Mouse (Mus musculus) spleen, adult 2 months (tissue): ENCODE results near the gene Vill. TPM values are rescaled to one million over a fixed set of nuclear protein-coding genes. Genes with fewer than 3 reads are reported as not detected.
A peak's percentile ranks its signal among the peaks of the same experiment; 100 is the strongest.

Experiments used
- DNase-seq, 2 experiments: peaks; one replicate each; pipeline versions ENCODE4 v3.0.0 to v3.0.0-alpha.2; 2012 to 2021; ENCODE audit warnings: low spot score in 2 of 2, low read depth in 1 of 2
- H3K27ac ChIP-seq: fragments of 200-500 bp; 2 replicates; pipeline ENCODE4 v1.5.1; 2012; ENCODE audit warnings: low read length, inconsistent platforms; ENCODE audit not compliant: insufficient read depth
- H3K27me3 ChIP-seq: fragments of 200-500 bp; 2 replicates; pipeline ENCODE4 v1.6.1; 2012; ENCODE audit warnings: mild to moderate bottlenecking, moderate library complexity, low read length, inconsistent platforms; ENCODE audit not compliant: control insufficient read depth, insufficient read depth
- H3K36me3 ChIP-seq: fragments of 200-500 bp; 2 replicates; pipeline ENCODE4 v1.6.1; 2012; ENCODE audit warnings: mild to moderate bottlenecking, low read length, inconsistent platforms; ENCODE audit not compliant: control insufficient read depth, insufficient read depth
- H3K4me1 ChIP-seq: fragments of 200-500 bp; 2 replicates; pipeline ENCODE4 v1.6.1; 2011; ENCODE audit warnings: inconsistent platforms; ENCODE audit not compliant: control insufficient read depth, insufficient read depth, insufficient read length
- H3K4me3 ChIP-seq: fragments of 200-500 bp; 2 replicates; pipeline ENCODE4 v1.5.1; 2011; ENCODE audit warnings: mild to moderate bottlenecking, inconsistent platforms; ENCODE audit not compliant: insufficient read depth, insufficient read length; ENCODE audit errors: extremely low read depth
- CTCF ChIP-seq: fragments of 200-500 bp; IDR thresholded peaks from 2 replicates; pipeline ENCODE4 v1.5.1; 2011; ENCODE audit warnings: mild to moderate bottlenecking, inconsistent platforms; ENCODE audit not compliant: insufficient read depth, insufficient read length, insufficient replicate concordance; ENCODE audit errors: extremely low read depth
- POLR2A ChIP-seq: fragments of 200-500 bp; IDR thresholded peaks from 2 replicates; pipeline ENCODE4 v1.6.1; 2011; ENCODE audit warnings: low read depth, low read length, inconsistent platforms
- WGBS: fragments of 180-500 bp; shearing (Covaris S2); methylation state at CpG from one replicate; pipeline ENCODE4 v1.1.7; 2018; 5-methylcytosine and 5-hydroxymethylcytosine counted together
- polyA plus RNA-seq: library from polyadenylated mRNA; depleted of rRNA; stranded (reverse); fragments of >200 nt; gene quantifications from 2 replicates; pipeline ENCODE4 v1.2.3, GENCODE M21; 2012

Vill gene
- polyA plus RNA-seq, 1 experiment: 7.2 TPM

- Histone ChIP-seq H3K4me1 (no peaks in the 10 kb centered on the region), H3K27ac (0 out of 2 replicates have a peak overlapping the region, but pooled peaks have one; percentile 12), H3K36me3 (no peaks in the 10 kb centered on the region), H3K4me3 (peak overlapping the region; percentile 41; the same call in 1 of the 2 replicates), H3K27me3 (peaks cover 2% of the 10 kb centered on the region; the same call in 1 of the 2 replicates)
- peak in 1 of 2 experiments; percentile 64 for DNase-seq
- TF ChIP-seq POLR2A (no peak), CTCF (no peak)
- WGBS: 2% methylated on average over 24 of the region's 24 CpGs
Observed at GRCm38 (mm10) chr9:119088148-119088801, 35.7 kb downstream of the Vill start.

- WGBS: 88% methylated on average over 7 of the region's 7 CpGs
- H3K27me3 ChIP-seq: peaks cover 2% of the 10 kb centered on the region; the same call in 1 of the 2 replicates
Observed at GRCm38 (mm10) chr9:119089437-119089836, 36.9 kb downstream of the Vill start.

GRCm38 (mm10) chr9:119090462-119090861 is 37.9 kb downstream of the Vill start:
- peaks cover 2% of the 10 kb centered on the region; the same call in 1 of the 2 replicates for H3K27me3 ChIP-seq
- H3K27ac ChIP-seq: no peak overlapping the region
- no peak overlapping the region for H3K4me3 ChIP-seq
- no peak for TF ChIP-seq CTCF
- TF ChIP-seq POLR2A: no peak
- H3K4me1 ChIP-seq: peaks cover 2% of the 10 kb centered on the region; the same call in 1 of the 2 replicates
- no peaks in the 10 kb centered on the region for H3K36me3 ChIP-seq
- WGBS: 95% methylated on average over 5 of the region's 5 CpGs
- DNase-seq: no peak

More at GRCm38 (mm10) chr9:119089437-119089836, 36.9 kb downstream of the Vill start:
- Histone ChIP-seq H3K36me3 (no peaks in the 10 kb centered on the region), H3K4me1 (peaks cover 2% of the 10 kb centered on the region; the same call in 1 of the 2 replicates), H3K27ac (no peak overlapping the region), H3K4me3 (no peak overlapping the region)
- no peak for DNase-seq
- TF ChIP-seq POLR2A (no peak), CTCF (no peak)

- 84% methylated on average over 12 of the region's 12 CpGs for WGBS
- peaks cover 2% of the 10 kb centered on the region; the same call in 1 of the 2 replicates for H3K4me1 ChIP-seq
- no peak for DNase-seq
- H3K4me3 ChIP-seq: no peak overlapping the region
- H3K27me3 ChIP-seq: peaks cover 2% of the 10 kb centered on the region; the same call in 1 of the 2 replicates
- no peaks in the 10 kb centered on the region for H3K36me3 ChIP-seq
- H3K27ac ChIP-seq: no peak overlapping the region
- no peak for TF ChIP-seq POLR2A
- TF ChIP-seq CTCF: no peak
Observed at GRCm38 (mm10) chr9:119091581-119092310, 39.2 kb downstream of the Vill start.

GRCm38 (mm10) chr9:119092473-119093418 is 40.2 kb downstream of the Vill start:
- WGBS: 6% methylated on average over 45 of the region's 45 CpGs
- peaks cover 2% of the 10 kb centered on the region; the same call in 1 of the 2 replicates for H3K4me1 ChIP-seq
- H3K36me3 ChIP-seq: no peaks in the 10 kb centered on the region
- H3K4me3 ChIP-seq: peak overlapping the region; percentile 43
- H3K27me3 ChIP-seq: peaks cover 2% of the 10 kb centered on the region; the same call in 1 of the 2 replicates
- H3K27ac ChIP-seq: no peak overlapping the region
- DNase-seq: no peak
- TF ChIP-seq POLR2A: no peak
- TF ChIP-seq CTCF: no peak

- Histone ChIP-seq H3K27me3 (peaks cover 2% of the 10 kb centered on the region; the same call in 1 of the 2 replicates), H3K4me3 (peak within 1 kb of the TSS; percentile 43), H3K4me1 (peaks cover 2% of the 10 kb centered on the region; the same call in 1 of the 2 replicates), H3K27ac (peak within 1 kb of the TSS; percentile 41; the same call in 1 of the 2 replicates), H3K36me3 (no peaks in the 10 kb centered on the region)
- 15% methylated on average over 45 of the region's 45 CpGs for WGBS
- peak in 1 of 2 experiments; percentile 29 for DNase-seq
- no peak for TF ChIP-seq CTCF
Observed at GRCm38 (mm10) chr9:119093419-119094295, 41.1 kb downstream of the Vill start, which contains the start of gene Plcd1. Plcd1 (minus strand) TSS chr9:119093502.
